Mouse (Mus musculus) erythroblast, embryonic 14.5 days (primary cell): ENCODE measurements around the gene Fam167b. TPM values are rescaled to one million over a fixed set of nuclear protein-coding genes. Genes with fewer than 3 reads are reported as not detected.

Experiments used
- H3K27me3 ChIP-seq: 2 replicates; pipeline ENCODE4 v1.6.1; 2012; ENCODE audit warnings: inconsistent platforms; ENCODE audit not compliant: control insufficient read depth
- H3K36me3 ChIP-seq: 2 replicates; pipeline ENCODE4 v1.6.1; 2012; ENCODE audit warnings: mild to moderate bottlenecking, inconsistent platforms; ENCODE audit not compliant: control insufficient read depth
- H3K4me1 ChIP-seq: 2 replicates; pipeline ENCODE4 v1.6.1; 2012; ENCODE audit warnings: inconsistent platforms; ENCODE audit not compliant: control insufficient read depth
- H3K4me3 ChIP-seq: replicated peaks from 2 replicates; pipeline ENCODE3; 2012; ENCODE audit warnings: moderate library complexity, mild to moderate bottlenecking, inconsistent platforms
- H3K9me3 ChIP-seq: 2 replicates; pipeline ENCODE4 v1.6.1; 2012; ENCODE audit warnings: low read length, inconsistent platforms, mixed read lengths; ENCODE audit not compliant: control insufficient read depth
- GATA1 ChIP-seq: IDR thresholded peaks from 2 replicates; pipeline ENCODE4 v1.6.1; 2012; ENCODE audit warnings: low read length, inconsistent platforms, mixed read lengths
- TAL1 ChIP-seq: IDR thresholded peaks from 3 replicates; pipeline ENCODE4 v1.6.1; 2012; ENCODE audit warnings: low read length, inconsistent platforms, mixed read lengths
- polyA plus RNA-seq: library from polyadenylated mRNA; stranded (reverse); fragments of >175 nt; gene quantifications from 2 replicates; pipeline ENCODE4 v1.2.3, GENCODE M21; 2012

Gene Fam167b
- polyA plus RNA-seq, 1 experiment: not detected

DNA sequence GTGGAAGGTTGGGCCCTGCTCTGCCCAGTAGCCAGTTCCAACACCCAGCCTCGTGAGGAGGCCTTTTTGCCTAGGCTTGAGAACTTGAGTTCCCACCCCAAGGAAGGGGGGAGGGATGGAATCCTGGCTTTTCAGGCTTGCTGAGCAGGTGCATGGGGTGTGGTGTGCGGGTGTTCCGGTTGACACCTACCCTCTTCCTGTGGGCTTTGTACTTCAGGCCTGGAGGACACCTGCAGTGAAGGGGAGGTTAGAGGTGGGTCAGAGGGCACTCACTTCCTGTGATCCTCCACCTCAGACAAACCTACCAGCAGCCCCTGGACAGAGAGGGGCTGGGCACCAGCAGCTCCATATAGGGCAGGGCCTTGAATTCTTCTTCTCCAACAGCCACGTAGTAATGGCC is 31.7 kb upstream of the Fam167b start:
- Histone ChIP-seq H3K9me3 (no peaks in the 10 kb centered on the region), H3K36me3 (peaks cover 74% of the 10 kb centered on the region), H3K4me3 (no peak overlapping the region), H3K4me1 (peaks cover 21% of the 10 kb centered on the region), H3K27me3 (no peaks in the 10 kb centered on the region)
- TF ChIP-seq GATA1 (no peak), TAL1 (no peak)

DNA sequence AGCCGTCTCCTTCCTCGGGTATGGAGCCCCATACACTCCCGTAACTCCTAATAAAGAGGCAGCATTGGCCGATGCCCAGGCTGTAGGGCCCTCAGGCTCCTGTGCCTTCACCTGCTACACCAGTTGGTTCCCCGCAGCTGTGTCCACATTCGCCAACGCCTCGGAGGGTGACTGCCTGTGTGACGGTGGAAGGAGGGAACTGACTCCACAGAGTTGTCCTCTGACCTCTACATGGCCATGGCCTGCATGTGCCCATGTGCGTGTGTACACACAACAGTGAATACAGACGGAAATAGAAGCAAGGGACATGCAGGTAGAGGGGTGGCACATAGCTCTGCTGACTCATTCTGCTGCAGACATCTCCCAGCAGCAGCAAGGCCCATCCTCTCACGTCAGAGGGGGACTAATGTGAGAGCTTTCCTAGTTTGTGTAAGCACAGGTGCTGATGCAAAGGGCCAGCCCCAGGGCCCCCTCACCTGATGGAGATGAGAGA is 30.8 kb upstream of the Fam167b start:
- peaks cover 23% of the 10 kb centered on the region for H3K4me1 ChIP-seq
- H3K27me3 ChIP-seq: no peaks in the 10 kb centered on the region
- no peak overlapping the region for H3K4me3 ChIP-seq
- H3K36me3 ChIP-seq: peaks cover 80% of the 10 kb centered on the region
- TF ChIP-seq TAL1: no peak
- no peak for TF ChIP-seq GATA1
- H3K9me3 ChIP-seq: no peaks in the 10 kb centered on the region

DNA sequence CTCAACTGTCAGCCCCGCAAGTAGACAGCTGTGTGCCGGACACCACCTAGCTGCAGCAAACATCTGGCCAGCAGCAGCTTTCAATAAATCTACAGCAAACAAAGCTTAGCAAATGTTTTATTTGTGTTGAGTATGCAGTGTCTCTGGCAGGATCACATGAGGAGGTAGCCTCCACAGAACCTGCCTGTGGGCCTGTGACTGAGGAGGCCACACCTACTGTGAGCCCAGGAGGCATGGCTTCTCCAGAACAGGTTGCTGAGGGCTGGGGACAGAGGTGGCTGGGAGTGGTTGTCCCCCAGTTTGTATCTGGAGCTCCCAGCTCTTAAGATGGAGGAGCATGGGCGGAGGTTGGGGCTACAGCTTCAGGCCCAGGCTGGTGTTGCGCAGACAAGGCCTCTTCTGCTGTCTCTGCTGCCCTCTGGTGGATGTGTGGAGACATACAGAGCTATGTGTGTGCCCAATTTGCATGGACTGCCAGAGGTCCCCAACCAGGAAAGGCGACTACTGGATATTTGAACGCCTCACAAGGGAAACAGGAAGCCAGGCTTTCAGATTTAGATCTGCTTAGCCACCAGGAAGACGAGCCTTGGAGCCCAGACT is 30.2 kb upstream of the Fam167b start:
- no peaks in the 10 kb centered on the region for H3K9me3 ChIP-seq
- TF ChIP-seq TAL1 (no peak), GATA1 (no peak)
- H3K27me3 ChIP-seq: no peaks in the 10 kb centered on the region
- H3K4me3 ChIP-seq: no peak overlapping the region
- H3K36me3 ChIP-seq: peaks cover 82% of the 10 kb centered on the region
- peaks cover 26% of the 10 kb centered on the region for H3K4me1 ChIP-seq

DNA sequence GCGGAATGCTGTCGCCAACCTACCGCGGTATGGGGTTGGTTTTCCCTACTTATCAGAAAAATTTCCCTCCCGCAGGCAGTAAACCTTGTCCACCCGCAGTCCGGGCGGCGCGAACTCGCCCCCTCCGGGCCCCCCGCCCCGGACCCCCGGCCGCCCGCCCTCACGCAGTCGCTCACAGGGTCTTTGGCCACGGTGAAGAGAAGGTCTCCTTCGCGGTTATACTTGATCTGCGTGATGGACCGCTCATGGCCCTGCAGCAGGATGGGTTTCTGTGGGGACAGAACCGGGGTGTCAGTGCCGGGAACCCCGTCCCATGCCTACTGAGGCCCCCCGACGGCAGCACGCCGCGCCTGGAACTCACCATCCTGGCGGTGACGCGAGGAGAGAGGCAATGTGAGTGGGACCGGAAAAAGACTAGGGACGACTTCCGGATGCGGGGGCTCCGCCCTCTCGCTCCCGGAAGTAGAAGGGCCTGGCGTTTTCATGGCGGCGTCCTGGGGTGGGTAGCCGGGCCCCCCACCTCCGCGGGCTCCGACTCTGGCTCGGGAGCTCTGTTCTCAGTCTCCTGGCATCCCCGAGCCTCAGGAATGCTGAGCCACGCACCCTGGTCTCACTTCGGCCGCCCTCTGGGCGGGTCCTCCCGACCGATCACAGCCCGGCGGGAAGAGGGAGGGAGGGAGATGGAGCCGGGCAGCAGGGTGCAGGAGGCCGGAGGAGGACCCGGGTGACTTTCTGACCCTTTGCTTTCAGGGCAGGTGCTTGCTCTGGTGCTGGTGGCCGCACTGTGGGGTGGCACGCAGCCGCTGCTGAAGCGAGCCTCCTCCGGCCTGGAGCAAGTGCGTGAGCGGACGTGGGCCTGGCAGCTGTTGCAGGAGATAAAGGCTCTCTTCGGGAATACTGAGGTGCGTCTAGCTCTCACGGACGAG is 22.1 kb upstream of the Fam167b start, which contains the start of the genes Eif3i and Tmem234:
Eif3i (minus strand) TSS at position 416 of the 926 bp plus-strand sequence.
Tmem234 (plus strand) TSS at position 436 of the 926 bp plus-strand sequence.
- H3K36me3 ChIP-seq: peaks cover 75% of the 10 kb centered on the region
- peaks cover 44% of the 10 kb centered on the region for H3K4me1 ChIP-seq
- TF ChIP-seq GATA1: peak; percentile 66
- TF ChIP-seq TAL1: peak; percentile 76
- no peaks in the 10 kb centered on the region for H3K9me3 ChIP-seq
- no peaks in the 10 kb centered on the region for H3K27me3 ChIP-seq
- peak within 1 kb of the TSS; percentile 100 for H3K4me3 ChIP-seq

DNA sequence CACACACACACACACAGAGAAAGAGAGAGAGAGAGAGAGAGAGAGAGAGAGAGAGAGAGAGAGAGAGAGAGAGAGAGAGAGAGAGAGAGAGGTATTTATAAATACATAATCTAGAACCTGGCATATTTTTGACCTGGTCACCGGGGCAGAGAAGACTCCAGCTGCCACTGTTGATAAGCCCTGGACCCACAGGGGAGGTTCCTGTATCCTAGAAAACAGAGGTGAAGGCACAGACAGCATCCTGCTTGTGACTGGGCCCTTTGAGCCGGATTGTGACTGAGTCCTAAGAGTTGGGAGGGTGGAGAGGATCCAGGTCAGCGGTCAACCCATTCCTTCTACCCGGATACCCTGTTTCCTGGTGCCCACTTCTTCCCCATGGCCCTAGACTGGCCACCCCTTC is 10.5 kb upstream of the Fam167b start:
- TF ChIP-seq GATA1 (peak; percentile 29; the same call in 1 of the 2 replicates), TAL1 (peak; percentile 60)
- H3K4me1 ChIP-seq: peaks cover 36% of the 10 kb centered on the region

DNA sequence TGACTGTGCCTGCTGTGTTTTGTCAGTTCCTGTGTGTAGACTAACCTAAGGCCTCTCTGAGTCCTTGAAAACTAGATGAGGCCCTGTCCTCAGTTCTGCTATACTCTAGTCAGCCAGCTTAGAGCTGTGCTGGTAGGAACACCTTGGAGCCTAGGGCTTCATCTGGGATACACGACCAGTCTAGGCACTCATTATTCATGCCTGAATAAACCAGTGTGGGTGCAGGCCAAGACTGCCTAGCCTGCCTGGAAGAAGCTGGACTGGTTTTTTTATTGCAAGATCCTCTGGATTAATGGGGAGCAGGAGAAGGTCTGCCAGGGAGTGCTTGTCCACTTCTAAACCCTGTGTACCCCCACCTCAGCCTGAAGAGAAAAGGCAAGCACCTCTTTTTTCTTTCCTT is 8.6 kb upstream of the Fam167b start:
- Histone ChIP-seq H3K4me3 (no peak overlapping the region), H3K4me1 (peaks cover 39% of the 10 kb centered on the region), H3K9me3 (no peaks in the 10 kb centered on the region), H3K27me3 (no peaks in the 10 kb centered on the region), H3K36me3 (peaks cover 26% of the 10 kb centered on the region)
- TF ChIP-seq TAL1 (no peak), GATA1 (no peak)

More for the DNA sequence above, 10.5 kb upstream of the Fam167b start:
- peak overlapping the region; percentile 6 for H3K4me3 ChIP-seq
- peaks cover 45% of the 10 kb centered on the region for H3K36me3 ChIP-seq
- no peaks in the 10 kb centered on the region for H3K27me3 ChIP-seq
- no peaks in the 10 kb centered on the region for H3K9me3 ChIP-seq

DNA sequence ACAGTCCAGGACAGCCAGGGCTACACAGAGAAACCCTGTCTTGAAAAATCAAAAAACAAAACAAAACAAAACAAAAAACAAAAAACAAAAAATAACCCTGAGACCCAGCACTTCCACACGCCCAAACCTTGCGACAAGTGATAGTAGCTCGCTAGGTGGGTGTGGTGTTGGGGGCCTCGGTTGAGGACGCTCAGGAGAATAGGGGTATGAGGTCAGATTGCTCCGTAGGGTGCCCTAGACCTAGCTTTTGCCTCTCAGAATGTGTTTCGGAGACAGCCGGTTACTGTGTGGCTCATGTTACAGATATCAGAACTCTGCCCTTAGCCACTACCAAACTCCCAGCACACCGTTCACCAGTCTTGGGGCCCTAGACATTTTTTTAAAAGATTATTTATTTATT is 7.4 kb upstream of the Fam167b start:
- TF ChIP-seq TAL1 (no peak), GATA1 (no peak)
- Histone ChIP-seq H3K9me3 (no peaks in the 10 kb centered on the region), H3K36me3 (peaks cover 14% of the 10 kb centered on the region), H3K4me3 (peak overlapping the region; percentile 63), H3K4me1 (peaks cover 39% of the 10 kb centered on the region), H3K27me3 (no peaks in the 10 kb centered on the region)

DNA sequence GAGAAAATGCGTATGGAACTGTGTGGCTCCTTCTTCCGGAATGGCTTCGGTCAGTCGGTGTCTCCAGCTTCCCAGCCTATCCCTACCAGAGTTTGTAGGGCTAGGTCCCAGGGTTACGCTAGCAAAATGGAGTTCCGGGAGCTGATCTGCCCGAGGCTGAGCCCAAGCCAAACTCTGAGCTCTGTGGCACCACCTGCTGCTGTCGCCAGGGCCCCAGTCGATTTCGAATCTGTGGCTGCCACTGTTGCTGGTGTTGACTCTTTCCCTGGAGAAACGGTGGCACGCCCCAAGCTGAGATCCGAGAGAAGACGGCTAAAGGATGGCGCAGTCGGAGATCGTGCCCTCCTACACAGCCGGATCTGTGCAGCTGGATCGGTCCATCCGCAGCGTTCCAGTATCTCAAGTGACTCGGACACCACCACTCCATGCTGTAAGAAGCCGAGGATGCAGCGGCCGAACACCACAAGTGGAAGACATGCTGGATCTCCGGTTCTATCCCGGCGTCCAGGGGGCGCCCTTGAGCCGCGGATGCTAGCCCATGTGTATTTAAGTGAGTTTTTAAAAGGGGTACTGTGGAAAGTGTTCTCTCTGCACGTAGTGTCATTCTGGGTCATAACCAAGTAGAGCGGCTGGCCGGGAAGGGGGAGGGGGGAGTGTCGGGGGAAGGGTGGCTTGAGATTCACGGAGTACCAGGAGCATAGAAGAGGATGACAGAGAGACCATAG is 6.7 kb upstream of the Fam167b start:
- H3K4me1 ChIP-seq: peaks cover 37% of the 10 kb centered on the region
- H3K27me3 ChIP-seq: no peaks in the 10 kb centered on the region
- H3K9me3 ChIP-seq: no peaks in the 10 kb centered on the region
- H3K4me3 ChIP-seq: peak overlapping the region; percentile 63
- TF ChIP-seq TAL1 (no peak), GATA1 (no peak)
- peaks cover 7% of the 10 kb centered on the region for H3K36me3 ChIP-seq
